Mouse (Mus musculus) cerebellum, adult 11 months (tissue): ENCODE data around the gene Smim6.
A peak's percentile ranks its signal among the peaks of the same experiment; 100 is the strongest.

Source experiments
- DNase-seq: peaks from one replicate; pipeline ENCODE4 v3.0.0; 2022

Gene Smim6

DNA sequence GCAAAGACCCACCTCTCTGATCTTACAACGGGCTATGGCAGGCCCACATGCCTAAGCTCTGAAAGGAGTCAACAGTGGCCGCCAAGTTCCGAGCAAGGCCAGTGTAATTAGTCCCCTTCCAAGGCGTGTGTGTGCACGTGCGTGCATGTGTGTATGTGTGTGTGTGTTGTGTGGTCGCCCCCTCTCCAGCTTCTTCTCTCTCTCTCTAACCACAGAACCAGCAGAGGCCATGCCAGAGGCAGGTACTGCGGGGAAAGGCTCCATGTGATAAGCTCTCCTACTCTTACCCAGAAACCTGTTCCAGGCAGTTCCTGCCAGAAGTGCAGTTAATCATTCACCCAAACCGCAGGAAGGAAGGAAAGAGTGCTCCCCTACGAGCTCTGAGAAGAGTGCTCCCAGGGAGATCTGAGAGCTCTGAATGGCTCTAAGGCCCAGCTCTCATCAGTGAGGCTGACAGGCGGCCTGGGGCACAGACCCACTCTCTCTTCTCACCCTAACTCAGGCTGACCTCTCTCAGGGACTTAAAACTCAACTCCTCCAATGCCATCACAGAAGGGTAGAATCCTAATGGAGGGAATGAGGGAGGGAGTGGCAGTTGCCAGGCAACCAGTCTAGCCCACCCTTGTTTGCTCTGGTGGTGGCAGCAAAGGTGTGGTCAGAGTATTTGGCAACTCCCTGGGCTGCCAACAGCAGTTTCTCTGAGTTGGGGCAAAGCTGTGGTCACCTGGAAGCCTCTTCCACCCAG, at the start of gene Smim6:
Gene Smim6, plus strand, starts transcription at position 386 of the 745 bp plus-strand sequence.
- DNase-seq: no peak

DNA sequence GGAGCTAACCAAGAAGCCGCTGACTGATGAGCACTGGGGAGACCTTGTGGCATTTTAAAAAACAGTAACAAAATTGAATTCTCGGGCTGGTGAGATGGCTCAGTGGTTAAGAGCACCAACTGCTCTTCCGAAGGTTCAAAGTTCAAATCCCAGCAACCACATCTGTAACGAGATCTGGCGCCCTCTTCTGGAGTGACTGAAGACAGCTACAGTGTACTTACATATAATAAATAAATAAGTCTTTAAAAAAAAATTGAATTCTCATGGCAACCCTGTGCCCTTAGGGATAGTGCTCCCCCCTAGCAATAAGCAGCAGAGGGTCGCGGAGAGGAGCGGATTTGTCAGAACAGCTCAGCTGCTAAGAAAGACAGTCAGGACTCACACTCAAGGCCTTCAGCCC, 47.9 kb upstream of the Smim6 start:
- no peak for DNase-seq

DNA sequence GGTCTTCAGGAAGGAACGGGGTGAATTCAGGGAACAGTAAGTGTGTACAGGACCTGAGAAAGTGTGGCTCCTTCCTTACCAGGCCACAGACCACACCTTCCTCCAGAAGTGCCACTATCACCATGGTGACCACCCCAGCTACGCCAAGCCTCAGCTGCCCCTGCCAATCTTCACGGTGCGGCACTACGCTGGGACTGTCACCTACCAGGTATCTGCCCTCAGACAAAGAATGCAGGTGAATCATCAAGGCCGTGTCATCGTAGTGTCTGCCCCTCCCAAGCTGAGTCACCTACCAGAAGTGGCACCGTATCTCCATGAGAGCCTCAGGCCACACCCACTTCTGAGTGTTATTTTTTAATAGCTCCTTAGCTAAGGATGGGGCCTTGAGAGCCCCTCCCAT, 42.4 kb upstream of the Smim6 start:
- no peak for DNase-seq

GRCm38 (mm10) chr11:115872437-115872836, 39.4 kb upstream of the Smim6 start:
- no peak for DNase-seq

DNA sequence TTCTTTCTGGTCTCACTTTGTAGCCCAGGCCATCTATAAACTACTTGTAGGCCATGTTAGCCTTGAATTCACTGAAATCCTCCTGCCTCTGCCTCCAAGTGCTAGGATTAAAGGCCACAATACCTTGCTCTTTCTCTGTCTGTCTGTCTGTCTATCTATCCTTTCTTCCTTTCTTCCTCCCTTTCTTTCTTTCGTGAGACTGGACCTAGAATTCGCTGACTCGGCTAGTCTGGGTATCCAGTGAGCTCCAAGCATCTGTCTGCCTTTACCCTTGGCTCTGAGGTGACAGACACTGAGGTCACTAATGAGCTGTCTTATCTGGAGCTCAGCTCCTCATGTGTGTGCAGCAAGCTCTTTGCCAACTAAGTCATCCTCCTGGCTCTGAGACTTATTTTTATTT, 35.9 kb upstream of the Smim6 start:
- DNase-seq: no peak

GRCm38 (mm10) chr11:115876438-115876837, 35.4 kb upstream of the Smim6 start:
- DNase-seq: no peak

DNA sequence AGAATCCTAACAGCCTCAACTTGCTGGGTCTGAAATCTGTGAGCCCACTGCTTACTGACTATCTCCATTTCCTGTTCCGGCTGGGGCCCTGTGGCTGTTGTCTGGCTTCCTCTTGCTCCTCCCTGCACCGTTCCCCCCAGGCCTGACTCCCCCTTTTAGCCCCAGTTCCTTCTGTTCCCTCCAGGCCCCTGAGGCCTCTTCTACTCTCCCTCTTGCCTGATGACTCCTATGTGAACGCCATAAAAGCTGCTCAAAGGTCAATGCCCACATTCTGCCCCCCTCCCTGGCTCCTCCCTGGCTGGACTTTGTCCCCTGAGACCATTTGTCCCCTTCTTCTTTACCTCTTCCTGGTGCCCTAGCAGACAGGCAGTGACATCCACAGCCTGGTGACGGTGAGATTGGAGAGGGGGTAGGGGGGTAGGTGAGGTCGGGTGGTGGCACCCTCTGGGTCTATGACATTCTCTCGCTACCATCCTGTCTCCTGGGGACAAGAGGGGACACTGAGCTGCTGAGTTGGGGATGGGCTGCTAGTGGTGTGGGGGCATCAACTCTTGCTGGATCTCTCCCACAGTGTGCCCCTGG, 34.6 kb upstream of the Smim6 start:
- no peak for DNase-seq

GRCm38 (mm10) chr11:115878071-115878470, 33.7 kb upstream of the Smim6 start:
- no peak for DNase-seq

DNA sequence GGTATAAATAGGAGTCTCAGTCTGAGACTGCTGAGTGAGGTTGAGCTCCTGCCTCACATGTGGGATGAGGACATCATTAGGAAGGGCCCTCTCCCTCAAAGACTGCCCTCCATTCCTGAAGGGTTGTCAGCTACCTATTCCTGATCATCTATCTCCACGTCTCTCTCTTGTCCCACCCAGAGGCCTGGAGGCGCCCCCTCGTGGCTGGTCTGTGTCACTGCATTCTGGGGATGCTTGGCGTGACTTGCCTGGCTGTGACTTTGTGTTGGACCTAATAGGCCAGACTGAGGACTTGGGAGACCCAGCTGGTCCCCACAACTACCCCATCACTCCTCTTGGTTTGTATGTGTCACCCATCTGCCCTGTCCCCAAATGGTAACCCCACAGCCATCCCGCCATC, 30.8 kb upstream of the Smim6 start:
- DNase-seq: no peak

DNA sequence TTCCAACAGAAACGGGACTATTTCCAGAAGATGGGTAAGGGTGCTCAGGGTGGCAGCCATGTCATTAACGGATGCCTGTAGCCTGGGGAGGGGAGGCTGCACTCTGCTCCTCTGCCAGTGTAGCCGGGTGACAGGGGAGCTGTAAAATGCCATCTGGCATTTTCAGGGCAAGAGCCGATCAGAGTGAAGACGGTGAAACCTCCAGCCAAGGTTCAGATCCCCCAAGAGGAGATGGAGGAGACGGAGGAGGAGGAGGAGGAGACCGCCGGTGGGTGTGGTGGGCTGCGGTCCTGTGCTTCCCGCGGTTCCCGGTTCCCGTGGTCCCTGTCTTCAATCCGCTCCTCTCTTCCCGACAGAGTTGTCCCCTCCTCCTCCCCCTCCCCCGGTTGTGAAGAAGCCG, 28.6 kb upstream of the Smim6 start:
- DNase-seq: no peak

DNA sequence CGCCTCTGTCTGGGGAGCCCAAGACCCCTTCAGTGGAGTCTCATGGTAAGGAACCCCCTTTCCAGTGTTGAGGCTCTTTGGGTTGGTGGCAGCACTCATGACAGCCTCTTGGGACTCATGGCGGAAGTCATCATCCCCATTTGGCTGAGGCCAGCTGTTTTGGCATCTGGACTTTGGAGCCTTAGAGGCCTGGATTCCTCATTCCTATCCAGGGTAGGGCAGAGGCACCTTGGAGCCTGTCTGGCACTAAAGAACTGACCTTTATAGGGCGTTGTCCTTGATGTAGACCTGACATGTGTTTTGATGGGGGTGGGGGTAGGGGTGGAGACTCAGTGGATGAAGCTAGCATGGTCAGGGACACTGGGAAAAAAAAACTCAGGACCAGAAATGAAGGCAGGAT, 27.5 kb upstream of the Smim6 start:
- DNase-seq: no peak

DNA sequence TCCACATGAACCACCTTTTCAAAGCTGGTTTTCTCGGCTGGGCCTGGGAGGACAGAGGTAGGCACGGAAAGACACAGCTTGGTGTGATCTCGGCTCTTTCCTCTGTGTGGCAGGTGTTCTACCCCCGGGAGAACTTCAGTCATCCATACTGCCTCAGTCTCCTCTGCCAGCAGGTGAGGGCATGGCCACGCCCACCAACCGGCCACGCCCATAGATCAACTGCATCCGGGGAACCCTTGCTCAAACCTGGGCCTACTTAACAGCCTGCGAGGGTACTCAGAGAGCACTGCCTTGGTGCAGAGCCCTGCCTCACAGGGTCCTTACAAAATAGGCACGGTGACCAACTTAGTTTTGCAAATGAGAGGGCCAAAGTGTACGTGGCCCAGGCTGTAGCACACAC, 26.5 kb upstream of the Smim6 start:
- DNase-seq: no peak

GRCm38 (mm10) chr11:115886446-115886845, 25.4 kb upstream of the Smim6 start:
- DNase-seq: no peak

- DNase-seq: no peak
These were observed 23.8 kb upstream of the Smim6 start for GRCm38 (mm10) chr11:115888020-115888419.

DNA sequence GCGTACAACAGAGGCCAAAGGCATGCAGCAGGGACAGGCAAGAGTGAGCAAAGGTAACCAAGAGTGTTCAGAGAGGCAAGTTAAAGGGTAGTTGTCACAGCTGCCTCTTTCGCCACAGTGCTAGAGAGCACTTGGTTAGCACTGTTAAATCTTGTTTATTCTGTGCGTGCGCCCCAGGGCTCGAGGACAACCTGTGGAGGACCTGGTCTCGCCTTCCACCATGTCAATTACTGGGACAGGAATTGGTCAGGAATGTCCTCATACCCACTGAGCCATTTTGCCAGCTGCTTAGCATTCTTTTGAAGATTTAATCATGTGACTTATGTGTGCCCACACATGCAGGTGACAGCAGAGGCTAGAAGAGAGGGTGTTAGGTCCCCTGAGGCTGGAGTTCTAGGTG, 22.7 kb upstream of the Smim6 start:
- DNase-seq: no peak

DNA sequence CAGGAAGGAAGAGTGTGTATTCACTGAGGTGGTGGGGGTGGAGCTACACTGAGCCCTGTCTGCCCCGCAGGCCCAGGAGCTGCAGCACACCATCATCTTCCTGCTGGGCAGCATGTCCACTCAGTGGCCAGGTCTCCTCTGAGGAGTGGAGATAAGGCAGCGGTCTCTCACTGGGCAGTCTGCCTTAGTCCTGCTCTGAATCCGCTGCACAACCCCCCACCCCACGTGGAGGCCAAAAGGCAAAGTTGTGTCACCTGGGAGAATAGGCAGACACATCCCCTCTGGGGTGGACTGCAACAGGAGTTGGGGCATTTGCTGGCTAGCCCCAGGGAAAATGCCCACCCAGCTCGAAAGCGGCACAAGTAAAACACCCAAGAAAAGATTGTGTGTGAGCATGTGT, 19.6 kb upstream of the Smim6 start:
- DNase-seq: no peak

DNA sequence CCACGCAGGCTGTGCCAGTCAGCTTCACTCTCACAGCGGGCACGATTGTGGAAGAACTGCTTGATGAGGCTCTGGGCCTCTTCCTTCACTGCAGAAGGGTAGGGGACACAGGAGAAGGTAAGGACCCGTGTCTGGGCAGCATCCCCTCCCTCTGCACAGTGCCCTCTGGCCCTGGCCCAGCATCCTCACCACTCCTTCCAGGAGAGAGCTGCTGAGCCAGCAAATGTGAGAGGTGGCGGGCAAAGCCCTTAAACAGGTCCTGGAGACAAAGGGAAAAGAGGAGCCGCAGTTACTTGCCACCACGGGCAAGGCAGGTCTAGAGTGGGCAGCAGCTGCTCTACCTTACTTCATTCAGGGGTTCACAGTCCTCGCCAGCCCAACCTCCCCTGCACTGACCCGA, 18.7 kb upstream of the Smim6 start:
- no peak for DNase-seq

GRCm38 (mm10) chr11:115894755-115895520, 16.9 kb upstream of the Smim6 start:
- DNase-seq: peak; percentile 21

DNA sequence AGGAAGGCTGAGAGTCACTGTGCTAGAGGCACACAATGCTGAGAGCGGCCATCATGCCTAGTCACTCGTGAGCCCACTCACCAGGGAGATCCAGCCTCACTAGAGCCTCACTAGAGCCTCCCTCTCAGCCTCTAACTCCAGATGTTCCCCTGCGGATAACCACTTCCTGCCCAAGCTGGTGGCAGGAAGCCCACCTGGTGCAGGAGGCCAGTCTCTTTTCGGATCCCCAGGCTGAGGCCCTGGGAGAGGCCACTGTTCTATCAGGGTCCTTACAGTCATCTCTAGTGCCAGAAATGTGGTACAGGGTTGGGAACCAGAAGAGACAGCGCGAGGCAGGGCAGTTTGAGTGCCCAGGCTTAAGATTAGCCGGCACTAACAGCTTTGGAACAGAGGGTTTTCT, 13.4 kb upstream of the Smim6 start:
- DNase-seq: no peak

DNA sequence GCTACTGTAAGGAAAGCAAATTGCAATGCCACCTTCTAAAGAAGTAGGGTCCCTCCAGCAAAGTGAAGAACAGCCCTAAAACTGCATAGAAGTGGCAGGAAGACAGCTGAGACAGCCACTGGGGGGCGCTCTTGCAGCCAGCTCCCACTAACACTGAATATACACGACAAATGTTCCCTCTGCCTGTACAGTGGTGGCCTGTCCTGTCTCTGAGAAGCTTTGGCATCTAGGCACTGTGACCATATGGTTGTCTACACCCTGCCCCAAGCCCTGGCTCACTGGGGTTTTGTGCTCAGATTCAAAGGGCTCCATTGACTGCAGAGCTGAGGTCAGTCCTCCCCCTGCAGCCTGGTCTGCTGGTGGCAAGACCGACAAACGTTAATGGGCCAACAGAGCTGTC, 12.9 kb upstream of the Smim6 start:
- peak; percentile 70 for DNase-seq

GRCm38 (mm10) chr11:115899486-115900266, 12.1 kb upstream of the Smim6 start, which contains the start of gene Smim5:
Gene Smim5, plus strand, starts transcription at chr11:115899966.
- no peak for DNase-seq

GRCm38 (mm10) chr11:115900561-115901337, 11.1 kb upstream of the Smim6 start:
- no peak for DNase-seq
